Mouse (Mus musculus): ENCODE measurements around the gene Alpk3. TPM values are rescaled to one million over a fixed set of nuclear protein-coding genes. Genes with fewer than 3 reads are reported as not detected.
A peak's percentile ranks its signal among the peaks of the same experiment; 100 is the strongest.

Gene Alpk3
- polyA plus RNA-seq, 2 experiments, result 3.5 to 3.9 TPM

- H3K27me3 ChIP-seq (ENCODE audit: control insufficient read depth, insufficient read depth, low read length), result no peaks in the 10 kb centered on the region
- WGBS, result 82% methylated on average over 5 of the region's 5 CpGs
- ATAC-seq (ENCODE audit: low FRiP score, low read depth) (no peak), DNase-seq (ENCODE audit: low spot score) (no peak)
- H3K9me3 ChIP-seq (ENCODE audit: control insufficient read depth, low read length), result no peaks in the 10 kb centered on the region
- no peak overlapping the region for H3K27ac ChIP-seq (replicated peaks; ENCODE audit: low read depth, low read length)
- no peak for TF ChIP-seq POLR2A (IDR thresholded peaks at IDR 0.05; ENCODE audit: borderline replicate concordance, extremely low read depth, insufficient read depth, insufficient read length)
- peaks cover 7% of the 10 kb centered on the region; the same call in 1 of the 2 replicates for H3K4me1 ChIP-seq (ENCODE audit: control insufficient read depth, insufficient read depth, low read length)
- no peaks in the 10 kb centered on the region for H3K36me3 ChIP-seq (ENCODE audit: control insufficient read depth, insufficient read depth, low read length)
- no peak overlapping the region for H3K4me2 ChIP-seq (replicated peaks; ENCODE audit: low read depth, low read length, severe bottlenecking)
- no peak overlapping the region for H3K9ac ChIP-seq (ENCODE audit: low read depth, low read length, severe bottlenecking)
- no peak overlapping the region for H3K4me3 ChIP-seq (replicated peaks; ENCODE audit: low read length)
These were observed 50.8 kb downstream of the Alpk3 start for GRCm38 (mm10) chr7:81108226-81108625.

- Histone ChIP-seq H3K27ac (replicated peaks; ENCODE audit: low read depth, low read length) (no peak overlapping the region), H3K9ac (ENCODE audit: low read depth, low read length, severe bottlenecking) (no peak overlapping the region), H3K4me3 (replicated peaks; ENCODE audit: low read length) (no peak overlapping the region), H3K9me3 (ENCODE audit: control insufficient read depth, low read length) (no peaks in the 10 kb centered on the region), H3K4me1 (ENCODE audit: control insufficient read depth, insufficient read depth, low read length) (peaks cover 10% of the 10 kb centered on the region), H3K4me2 (replicated peaks; ENCODE audit: low read depth, low read length, severe bottlenecking) (no peak overlapping the region), H3K27me3 (ENCODE audit: control insufficient read depth, insufficient read depth, low read length) (no peaks in the 10 kb centered on the region), H3K36me3 (ENCODE audit: control insufficient read depth, insufficient read depth, low read length) (no peaks in the 10 kb centered on the region)
- WGBS, result 55% methylated on average over 9 of the region's 9 CpGs
- TF ChIP-seq POLR2A (IDR thresholded peaks at IDR 0.05; ENCODE audit: borderline replicate concordance, extremely low read depth, insufficient read depth, insufficient read length), result no peak
- peak; percentile 43; the same call in 1 of the 2 replicates for ATAC-seq (ENCODE audit: low FRiP score, low read depth)
- DNase-seq (ENCODE audit: low spot score), result peak; percentile 33
These were observed 52.6 kb downstream of the Alpk3 start for GRCm38 (mm10) chr7:81109717-81110651.

DNA sequence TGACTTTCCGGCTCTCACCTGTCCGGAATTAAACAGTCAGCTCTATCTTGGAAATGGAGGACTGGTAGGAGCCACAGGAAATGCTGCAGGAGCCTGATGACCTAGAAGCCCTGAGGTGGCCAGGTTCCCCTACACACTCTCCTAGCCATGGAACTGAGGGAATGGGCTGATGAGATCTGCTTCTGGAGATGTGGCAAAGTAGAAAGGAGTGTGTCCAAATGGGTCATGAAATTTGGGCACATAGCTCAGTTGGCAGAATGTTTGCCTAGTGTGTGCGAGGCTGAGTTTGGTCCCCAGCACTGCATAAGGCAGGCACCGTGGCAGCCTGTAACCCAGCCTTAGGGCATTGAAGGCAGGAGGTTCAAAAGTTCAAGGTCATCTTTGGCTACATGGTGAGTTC is 53.4 kb downstream of the Alpk3 start:
- Histone ChIP-seq H3K36me3 (ENCODE audit: control insufficient read depth, insufficient read depth, low read length) (no peaks in the 10 kb centered on the region), H3K4me3 (replicated peaks; ENCODE audit: low read length) (no peak overlapping the region), H3K4me2 (replicated peaks; ENCODE audit: low read depth, low read length, severe bottlenecking) (no peak overlapping the region), H3K9ac (ENCODE audit: low read depth, low read length, severe bottlenecking) (no peak overlapping the region), H3K27ac (replicated peaks; ENCODE audit: low read depth, low read length) (no peak overlapping the region), H3K9me3 (ENCODE audit: control insufficient read depth, low read length) (no peaks in the 10 kb centered on the region), H3K27me3 (ENCODE audit: control insufficient read depth, insufficient read depth, low read length) (no peaks in the 10 kb centered on the region), H3K4me1 (ENCODE audit: control insufficient read depth, insufficient read depth, low read length) (peaks cover 10% of the 10 kb centered on the region)
- DNase-seq (ENCODE audit: low spot score) (no peak), ATAC-seq (ENCODE audit: low FRiP score, low read depth) (no peak)
- no peak for TF ChIP-seq POLR2A (IDR thresholded peaks at IDR 0.05; ENCODE audit: borderline replicate concordance, extremely low read depth, insufficient read depth, insufficient read length)
- 91% methylated on average over 4 of the region's 4 CpGs for WGBS

GRCm38 (mm10) chr7:81111729-81112128 is 54.3 kb downstream of the Alpk3 start:
- TF ChIP-seq POLR2A (IDR thresholded peaks at IDR 0.05; ENCODE audit: borderline replicate concordance, extremely low read depth, insufficient read depth, insufficient read length), result no peak
- H3K27me3 ChIP-seq (ENCODE audit: control insufficient read depth, insufficient read depth, low read length), result no peaks in the 10 kb centered on the region
- WGBS, result 94% methylated on average over 2 of the region's 2 CpGs
- peaks cover 10% of the 10 kb centered on the region for H3K4me1 ChIP-seq (ENCODE audit: control insufficient read depth, insufficient read depth, low read length)
- no peak overlapping the region for H3K4me2 ChIP-seq (replicated peaks; ENCODE audit: low read depth, low read length, severe bottlenecking)
- no peak for ATAC-seq (ENCODE audit: low FRiP score, low read depth)
- H3K27ac ChIP-seq (replicated peaks; ENCODE audit: low read depth, low read length), result no peak overlapping the region
- no peaks in the 10 kb centered on the region for H3K9me3 ChIP-seq (ENCODE audit: control insufficient read depth, low read length)
- no peaks in the 10 kb centered on the region for H3K36me3 ChIP-seq (ENCODE audit: control insufficient read depth, insufficient read depth, low read length)
- no peak overlapping the region for H3K9ac ChIP-seq (ENCODE audit: low read depth, low read length, severe bottlenecking)
- DNase-seq (ENCODE audit: low spot score), result no peak
- no peak overlapping the region for H3K4me3 ChIP-seq (replicated peaks; ENCODE audit: low read length)

GRCm38 (mm10) chr7:81112686-81113360 is 55.4 kb downstream of the Alpk3 start:
- WGBS, result 47% methylated on average over 6 of the region's 6 CpGs
- no peak for ATAC-seq (ENCODE audit: low FRiP score, low read depth)
- H3K27ac ChIP-seq (replicated peaks; ENCODE audit: low read depth, low read length), result no peak overlapping the region

More at GRCm38 (mm10) chr7:81112686-81113360, 55.4 kb downstream of the Alpk3 start:
- H3K9me3 ChIP-seq (ENCODE audit: control insufficient read depth, low read length), result no peaks in the 10 kb centered on the region
- H3K9ac ChIP-seq (ENCODE audit: low read depth, low read length, severe bottlenecking), result no peak overlapping the region
- H3K4me3 ChIP-seq (replicated peaks; ENCODE audit: low read length), result no peak overlapping the region
- DNase-seq (ENCODE audit: low spot score), result no peak
- no peak overlapping the region for H3K4me2 ChIP-seq (replicated peaks; ENCODE audit: low read depth, low read length, severe bottlenecking)
- H3K4me1 ChIP-seq (ENCODE audit: control insufficient read depth, insufficient read depth, low read length), result peaks cover 10% of the 10 kb centered on the region
- H3K36me3 ChIP-seq (ENCODE audit: control insufficient read depth, insufficient read depth, low read length), result no peaks in the 10 kb centered on the region
- H3K27me3 ChIP-seq (ENCODE audit: control insufficient read depth, insufficient read depth, low read length), result no peaks in the 10 kb centered on the region
- no peak for TF ChIP-seq POLR2A (IDR thresholded peaks at IDR 0.05; ENCODE audit: borderline replicate concordance, extremely low read depth, insufficient read depth, insufficient read length)

All from limb, embryonic 14.5 days (tissue).